Mouse (Mus musculus): Measurements from ENCODE around the gene Obscn.
A peak's percentile ranks its signal among the peaks of the same experiment; 100 is the strongest.
"Not testable (repeated sequence)": the region's sequence is repeated elsewhere in the genome, so short reads cannot be mapped to it uniquely, and the experiment has no call there.

The Obscn gene

DNA sequence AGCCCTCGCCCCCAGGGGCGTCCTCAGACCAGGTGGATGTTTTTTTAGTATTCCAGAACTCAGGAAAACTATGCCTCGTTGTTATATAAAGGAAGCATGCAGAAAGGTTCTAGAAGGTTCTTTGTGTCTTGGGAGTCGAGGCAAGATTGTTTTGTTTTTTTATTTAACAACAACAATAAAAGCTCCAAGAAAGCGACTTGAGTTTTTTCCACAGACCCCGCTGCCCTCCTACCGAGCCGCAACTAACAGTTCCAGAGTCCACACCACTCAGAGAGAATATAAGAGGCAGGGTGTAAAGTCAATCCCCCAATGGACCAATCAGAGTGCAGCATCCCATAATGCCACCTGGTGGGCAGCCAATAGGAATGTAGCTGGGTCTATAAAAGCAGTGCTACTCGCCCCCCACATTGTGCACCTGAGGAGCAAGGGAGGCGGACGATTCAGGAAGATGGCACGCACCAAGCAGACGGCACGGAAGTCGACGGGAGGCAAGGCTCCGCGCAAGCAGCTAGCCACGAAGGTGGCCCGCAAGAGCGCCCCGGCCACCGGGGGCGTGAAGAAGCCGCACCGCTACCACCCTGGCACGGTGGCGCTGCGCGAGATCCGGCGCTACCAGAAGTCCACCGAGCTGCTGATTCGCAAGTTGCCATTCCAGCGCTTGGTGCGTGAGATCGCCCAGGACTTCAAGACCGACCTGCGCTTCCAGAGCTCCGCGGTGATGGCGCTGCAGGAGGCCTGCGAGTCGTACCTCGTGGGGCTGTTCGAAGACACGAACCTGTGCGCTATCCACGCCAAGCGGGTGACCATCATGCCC, 174.6 kb downstream of the Obscn start:
- DNase-seq (ENCODE audit: low read depth, low spot score): no peak

- peak; percentile 87 for DNase-seq (ENCODE audit: low read depth, low spot score)
These were observed 176.2 kb downstream of the Obscn start for GRCm38 (mm10) chr11:58959921-58960465.

DNA sequence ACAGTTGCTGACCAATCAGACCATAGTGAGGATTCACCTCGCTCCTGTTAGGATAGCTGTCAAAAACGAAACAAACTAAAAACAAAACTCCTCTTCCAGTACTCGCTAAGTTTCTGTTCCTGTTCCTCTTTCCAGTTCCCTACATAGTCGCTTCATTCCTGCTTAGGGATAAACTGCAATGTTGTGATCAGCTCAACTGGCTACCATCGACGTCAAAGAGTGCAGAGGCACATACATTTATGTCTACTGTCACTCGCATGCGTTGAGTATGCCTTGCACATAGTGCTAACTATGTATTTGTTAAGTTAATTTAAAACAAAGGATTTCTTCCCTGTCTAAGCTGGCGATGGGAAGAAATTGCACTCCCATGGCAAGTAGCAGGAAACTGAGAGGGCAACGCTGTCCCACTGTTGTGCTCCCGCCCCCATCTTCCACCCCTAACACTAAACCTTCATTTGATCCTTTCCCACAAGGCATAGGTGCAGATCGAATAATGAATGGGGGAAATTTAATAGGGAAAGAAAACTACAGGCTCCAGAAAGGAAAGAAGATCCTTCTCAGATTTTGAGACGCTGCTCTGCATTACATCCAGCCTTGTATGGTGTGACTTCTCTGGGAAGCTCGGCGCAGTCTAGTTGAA, 176.9 kb downstream of the Obscn start:
- DNase-seq (ENCODE audit: low read depth, low spot score): no peak

- DNase-seq (ENCODE audit: low read depth, low spot score): no peak
These were observed 177.7 kb downstream of the Obscn start for GRCm38 (mm10) chr11:58958536-58958935.

DNA sequence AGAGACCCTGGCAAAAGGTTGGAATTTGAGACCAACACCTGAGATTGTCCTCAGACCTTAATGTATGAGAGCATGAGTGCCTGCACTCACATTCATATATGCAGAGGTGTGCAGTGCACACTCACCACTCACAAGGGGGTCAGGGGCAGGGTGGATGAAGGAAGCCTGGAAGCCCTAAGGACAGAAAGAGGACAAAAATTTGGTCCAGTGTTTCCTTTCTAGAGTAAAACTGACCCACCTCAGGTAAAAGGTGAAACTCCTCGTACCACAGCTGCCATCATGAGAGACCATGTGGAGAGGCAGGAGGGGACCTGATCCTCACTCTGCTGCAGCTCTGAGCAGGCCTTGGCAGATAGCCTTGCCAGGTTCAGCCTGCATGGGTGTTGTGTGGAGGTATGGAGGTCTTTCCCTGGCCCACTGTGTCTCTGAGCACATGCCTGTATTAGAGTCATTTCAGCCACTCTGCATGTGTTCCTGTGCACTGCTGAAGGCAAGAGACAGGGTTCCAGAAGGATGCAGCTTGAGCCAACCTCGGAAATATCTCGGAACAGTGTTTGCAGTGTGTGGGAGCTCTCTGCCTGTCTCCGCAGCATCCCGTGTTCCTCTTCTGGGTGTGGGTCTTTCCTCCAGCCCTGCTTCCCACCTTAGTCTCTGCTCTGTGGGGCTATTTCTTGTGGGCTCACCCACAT, 178.8 kb downstream of the Obscn start:
- DNase-seq (ENCODE audit: low read depth, low spot score): no peak

- no peak for DNase-seq (ENCODE audit: low read depth, low spot score)
These were observed 180.3 kb downstream of the Obscn start for GRCm38 (mm10) chr11:58955868-58956257.

GRCm38 (mm10) chr11:58955143-58955867, 180.9 kb downstream of the Obscn start:
- DNase-seq (ENCODE audit: low read depth, low spot score): no peak

- peak; percentile 99 for DNase-seq (ENCODE audit: low read depth, low spot score)
These were observed 181.6 kb downstream of the Obscn start, which contains the start of the genes Hist3h2a and Trim17 for GRCm38 (mm10) chr11:58954420-58955142. Gene Hist3h2a, plus strand, starts transcription at chr11:58954685. Gene Trim17, plus strand, starts transcription at chr11:58954685.

GRCm38 (mm10) chr11:58954170-58954419, 182.1 kb downstream of the Obscn start:
- not testable (repeated sequence) for DNase-seq (ENCODE audit: low read depth, low spot score)

DNA sequence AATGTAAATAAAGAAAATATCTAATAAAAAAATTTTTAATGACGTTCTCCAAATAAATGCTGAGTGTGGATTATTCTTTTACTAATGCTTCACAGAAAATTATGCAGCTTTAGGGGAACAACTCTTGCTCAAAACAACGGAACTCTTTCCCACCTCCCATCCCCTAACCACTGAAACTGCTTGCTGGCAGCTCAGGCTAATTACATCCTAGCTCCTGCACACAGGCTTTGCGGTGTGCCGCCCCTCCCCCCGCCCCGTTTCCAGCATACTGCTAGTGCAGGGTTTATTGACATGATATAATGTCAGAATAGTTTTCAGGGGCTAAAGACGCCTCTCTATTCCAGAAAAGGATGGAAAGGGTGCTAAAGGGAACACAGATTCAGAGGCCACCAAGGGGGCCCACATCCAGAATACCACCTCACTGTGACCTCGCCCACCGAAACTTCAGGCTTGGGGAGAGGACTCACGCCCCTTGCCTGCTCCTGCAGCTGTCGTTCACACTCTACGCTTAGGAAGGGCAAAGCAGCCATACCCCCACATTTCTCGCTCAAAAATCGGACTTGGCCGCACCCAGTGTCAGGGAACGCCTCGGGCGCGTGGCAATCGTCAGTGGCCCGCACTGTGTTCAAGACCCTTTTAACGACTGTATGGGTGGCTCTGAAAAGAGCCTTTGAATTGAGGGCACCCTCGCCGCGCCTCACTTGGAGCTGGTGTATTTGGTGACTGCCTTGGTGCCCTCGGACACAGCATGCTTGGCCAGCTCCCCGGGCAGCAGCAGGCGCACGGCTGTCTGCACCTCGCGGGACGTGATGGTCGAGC, 182.6 kb downstream of the Obscn start:
- DNase-seq (ENCODE audit: low read depth, low spot score): no peak

GRCm38 (mm10) chr11:58951210-58951609, 185.0 kb downstream of the Obscn start:
- no peak for DNase-seq (ENCODE audit: low read depth, low spot score)

DNA sequence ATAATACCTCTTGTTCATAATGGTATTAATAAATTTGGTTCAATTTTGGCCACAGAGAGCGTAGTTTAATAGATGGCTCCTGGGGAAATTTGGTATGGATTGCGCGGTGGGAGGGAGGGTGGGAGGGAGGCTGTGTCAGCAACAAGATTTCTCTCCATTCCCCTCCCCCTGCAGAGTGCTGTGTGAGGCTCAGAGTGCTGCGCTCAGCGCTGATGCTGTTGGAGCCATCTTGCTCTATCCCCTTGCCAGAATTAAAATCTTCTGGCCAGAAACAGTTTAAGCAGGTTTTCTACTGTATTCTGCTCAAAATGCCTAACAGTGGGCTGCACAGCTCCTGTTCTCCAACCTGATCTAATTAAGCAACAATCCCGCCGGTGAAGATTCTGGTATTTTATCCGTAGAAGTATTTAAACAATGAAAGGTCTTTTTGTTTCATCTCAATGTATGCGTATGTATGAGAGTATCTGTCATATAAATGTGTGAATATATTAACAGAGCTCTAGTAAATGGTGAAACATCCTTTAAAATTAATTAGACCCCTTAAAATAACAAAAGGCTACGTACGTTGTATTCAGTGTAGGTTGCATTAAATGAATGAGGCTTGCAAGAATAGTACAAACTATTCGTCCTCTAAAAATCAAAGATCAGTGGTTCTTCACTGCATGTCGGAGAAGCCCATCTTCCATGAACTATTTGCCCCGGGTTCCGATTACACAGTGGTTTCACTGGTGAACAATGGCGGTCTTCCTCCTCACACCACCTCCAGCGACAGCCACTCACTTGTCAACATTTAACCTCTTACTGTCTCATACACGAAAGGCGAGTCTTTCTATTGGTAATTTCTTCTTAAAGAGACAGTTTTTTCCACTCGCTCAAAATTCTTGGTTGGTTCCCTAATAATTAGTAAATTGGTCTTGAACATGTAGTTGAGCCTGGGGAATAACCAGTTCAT, 186.4 kb downstream of the Obscn start:
- DNase-seq (ENCODE audit: low read depth, low spot score): peak; percentile 81

DNA sequence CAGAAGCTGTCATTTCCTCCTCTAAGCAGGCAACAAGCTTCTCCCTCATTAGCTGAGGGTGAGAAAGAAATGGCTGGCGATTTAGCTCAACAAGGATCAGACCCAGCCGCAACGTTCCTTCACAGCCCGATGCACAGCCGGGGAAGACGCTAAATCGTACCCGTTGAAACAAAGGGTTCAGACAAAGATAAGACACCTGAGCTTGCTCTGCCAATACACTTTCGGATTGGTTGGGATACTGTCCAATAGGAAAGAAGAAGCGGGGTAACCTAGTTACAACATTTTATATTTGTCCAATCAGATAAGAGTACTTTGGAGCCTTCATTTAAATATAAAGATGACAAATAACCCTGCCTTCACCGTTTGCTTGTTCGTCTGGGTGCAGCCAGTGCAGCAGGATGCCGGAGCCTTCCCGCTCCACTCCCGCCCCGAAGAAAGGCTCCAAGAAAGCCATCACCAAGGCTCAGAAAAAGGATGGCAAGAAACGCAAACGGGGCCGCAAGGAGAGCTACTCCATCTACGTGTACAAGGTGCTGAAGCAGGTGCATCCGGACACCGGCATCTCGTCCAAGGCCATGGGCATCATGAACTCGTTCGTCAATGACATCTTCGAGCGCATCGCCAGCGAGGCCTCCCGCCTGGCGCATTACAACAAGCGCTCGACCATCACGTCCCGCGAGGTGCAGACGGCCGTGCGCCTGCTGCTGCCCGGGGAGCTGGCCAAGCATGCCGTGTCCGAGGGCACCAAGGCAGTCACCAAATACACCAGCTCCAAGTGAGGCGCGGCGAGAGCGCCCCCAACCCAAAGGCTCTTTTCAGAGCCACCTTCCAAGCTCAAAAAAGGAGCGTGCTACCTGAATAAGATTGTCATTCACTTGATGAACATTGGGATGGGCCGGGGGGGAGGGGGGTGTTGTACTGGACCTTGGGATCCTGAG, 187.4 kb downstream of the Obscn start, which contains the start of gene Hist3h2ba:
TSS of gene Hist3h2ba (plus strand) at position 379 of the 938 bp plus-strand sequence.
- DNase-seq (ENCODE audit: low read depth, low spot score): peak; percentile 98

- no peak for DNase-seq (ENCODE audit: low read depth, low spot score)
These were observed 188.2 kb downstream of the Obscn start for GRCm38 (mm10) chr11:58947798-58948528.

DNA sequence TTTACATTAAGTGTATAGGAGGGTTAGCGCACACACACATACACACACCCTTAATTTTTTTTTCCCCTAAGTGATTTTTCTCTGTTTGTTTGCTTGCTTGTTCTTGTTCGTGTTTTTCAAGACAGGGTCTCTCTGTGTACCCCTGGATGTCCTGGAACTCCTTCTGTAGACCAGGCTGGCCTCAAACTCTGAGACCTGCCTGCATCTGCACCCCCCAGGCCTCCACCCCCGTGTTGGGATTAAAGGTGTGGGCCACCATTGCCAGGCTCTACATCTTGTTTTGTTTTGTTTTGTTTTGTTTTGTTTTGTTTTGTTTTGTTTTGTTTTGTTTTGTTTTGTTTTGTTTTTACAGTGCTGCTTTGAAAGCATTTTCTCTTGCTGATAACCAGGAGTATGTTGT, 188.9 kb downstream of the Obscn start:
- no peak for DNase-seq (ENCODE audit: low read depth, low spot score)

All from telencephalon, adult 2 months (tissue).